Mouse (Mus musculus) neutrophil, adult 5-6 weeks (primary cell): ENCODE data around the gene Fcgr3. TPM values are rescaled to one million over a fixed set of nuclear protein-coding genes. Genes with fewer than 3 reads are reported as not detected.
"Not testable (repeated sequence)": the region's sequence is repeated elsewhere in the genome, so short reads cannot be mapped to it uniquely, and the experiment has no call there.

Source experiments
- ATAC-seq: fragments of 151-379, 151-347 bp; 2 replicates; pipeline ENCODE4 v1.8.0; 2017; ENCODE audit warnings: mild to moderate bottlenecking, moderate TSS enrichment; ENCODE audit not compliant: insufficient number of reproducible peaks, poor library complexity, low FRiP score, severe bottlenecking; ENCODE audit errors: extremely low read depth
- total RNA-seq: library from RNA; stranded (forward); fragments of 200-1000 nt; gene quantifications from 2 replicates; pipeline ENCODE4 v1.2.3, GENCODE M21; 2017

Gene Fcgr3
- total RNA-seq, 1 experiment from 2014 or later: 682 TPM

GRCm38 (mm10) chr1:171089891-171090290, 25.2 kb upstream of the Fcgr3 start:
- no peak for ATAC-seq

DNA sequence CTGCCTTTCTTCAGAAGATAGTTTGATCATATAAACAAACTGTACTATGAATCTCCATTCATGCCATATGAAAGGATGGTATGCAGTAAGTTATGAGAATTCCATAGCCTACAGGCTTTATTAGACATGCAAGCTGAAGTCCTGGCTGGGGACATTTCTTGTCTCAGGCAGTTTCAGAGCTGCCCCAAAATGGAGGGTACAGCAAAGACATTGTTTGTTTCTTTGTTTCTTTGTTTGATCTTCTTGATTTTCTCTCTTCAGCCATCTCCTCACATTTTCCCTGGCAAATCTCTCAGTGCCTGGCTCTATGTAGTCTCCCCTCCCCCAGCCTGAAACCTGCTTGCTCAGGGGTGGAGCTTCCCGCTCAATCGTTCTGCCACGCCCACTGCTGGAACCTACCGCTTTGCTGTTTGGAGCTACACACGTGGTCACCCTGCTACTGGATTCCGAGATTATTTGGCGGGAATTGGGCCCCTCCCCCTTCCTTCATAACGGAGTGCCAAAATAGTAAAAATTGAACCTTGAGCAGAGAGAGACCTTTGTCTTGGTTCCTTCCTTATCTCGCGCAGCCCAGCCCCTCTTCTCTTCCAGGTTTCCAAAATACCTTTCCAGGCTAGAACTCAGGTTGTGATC, 23.6 kb upstream of the Fcgr3 start:
- not testable (repeated sequence) for ATAC-seq

GRCm38 (mm10) chr1:171085718-171086117, 21.0 kb upstream of the Fcgr3 start:
- no peak for ATAC-seq

- ATAC-seq: 0 out of 2 replicates have a peak, but pooled peaks have one; percentile 0
These were observed 16.9 kb upstream of the Fcgr3 start for GRCm38 (mm10) chr1:171081512-171082231.

DNA sequence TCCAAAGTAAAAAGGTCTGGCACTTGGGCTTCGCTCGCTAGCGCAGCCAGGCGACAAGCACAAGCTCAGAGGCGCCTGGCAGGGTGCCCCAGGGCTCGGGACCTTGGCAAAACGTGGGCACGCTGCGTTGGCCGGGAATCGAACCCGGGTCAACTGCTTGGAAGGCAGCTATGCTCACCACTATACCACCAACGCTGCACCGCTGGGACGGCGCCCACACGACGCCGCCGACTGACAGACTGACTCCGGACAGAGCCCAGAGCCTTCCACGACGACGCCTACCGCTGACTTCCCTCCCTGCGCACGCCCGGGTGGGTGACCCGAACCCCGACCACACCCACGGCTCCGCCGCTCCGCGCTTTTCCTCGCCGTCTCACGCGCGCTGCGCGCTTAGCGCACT, 15.1 kb upstream of the Fcgr3 start:
- ATAC-seq: 0 out of 2 replicates have a peak, but pooled peaks have one; percentile 5

- ATAC-seq: peak; percentile 14
These were observed 14.6 kb upstream of the Fcgr3 start for GRCm38 (mm10) chr1:171079345-171079744.

GRCm38 (mm10) chr1:171078419-171078818, 13.7 kb upstream of the Fcgr3 start:
- ATAC-seq: not testable (repeated sequence)

DNA sequence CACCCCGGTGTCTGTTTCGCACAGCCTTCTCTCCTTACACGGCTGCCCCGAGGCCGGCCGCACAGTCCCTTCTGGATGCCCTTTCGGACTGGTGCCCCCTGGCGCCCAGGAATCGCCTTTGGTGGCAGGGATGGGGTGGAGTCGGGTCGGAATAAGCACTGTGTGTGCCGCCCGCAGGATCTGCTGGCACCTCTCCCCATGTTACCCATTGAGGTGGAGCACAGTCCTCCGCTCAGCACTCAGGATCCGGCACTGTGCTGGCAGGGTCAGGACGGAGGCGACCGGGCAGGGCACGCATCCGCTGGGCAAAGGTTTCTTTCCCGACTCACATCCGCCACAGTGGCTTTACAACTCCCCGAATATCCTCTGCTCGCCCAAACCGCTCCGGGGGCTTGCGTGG, 13.2 kb upstream of the Fcgr3 start:
- ATAC-seq: peak; percentile 7; the same call in 1 of the 2 replicates

- not testable (repeated sequence) for ATAC-seq
These were observed 12.5 kb upstream of the Fcgr3 start for GRCm38 (mm10) chr1:171077192-171077591.

GRCm38 (mm10) chr1:171076176-171076575, 11.4 kb upstream of the Fcgr3 start:
- ATAC-seq: not testable (repeated sequence)

DNA sequence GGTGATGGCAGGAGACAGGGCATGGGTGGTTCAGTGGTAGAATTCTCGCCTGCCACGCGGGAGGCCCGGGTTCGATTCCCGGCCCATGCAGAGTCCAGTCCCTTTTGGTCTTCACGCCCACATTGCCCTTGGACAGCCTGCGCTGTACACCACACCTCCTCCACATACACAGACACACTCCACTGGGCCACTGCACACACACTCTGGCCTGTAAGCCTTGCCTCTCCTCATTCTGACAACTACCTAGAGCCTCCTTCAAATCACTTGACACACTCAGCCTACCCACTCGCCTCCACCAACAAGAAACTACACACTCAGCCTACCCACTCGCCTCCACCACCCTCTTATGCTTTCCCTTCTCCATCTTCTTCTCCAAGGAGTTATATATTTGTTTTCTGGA, 9.5 kb upstream of the Fcgr3 start:
- not testable (repeated sequence) for ATAC-seq

- ATAC-seq: not testable (repeated sequence)
These were observed 7.5 kb upstream of the Fcgr3 start for GRCm38 (mm10) chr1:171072217-171072616.

GRCm38 (mm10) chr1:171071726-171072125, 7.0 kb upstream of the Fcgr3 start:
- peak; percentile 20 for ATAC-seq

GRCm38 (mm10) chr1:171070879-171071278, 6.1 kb upstream of the Fcgr3 start:
- ATAC-seq: not testable (repeated sequence)

DNA sequence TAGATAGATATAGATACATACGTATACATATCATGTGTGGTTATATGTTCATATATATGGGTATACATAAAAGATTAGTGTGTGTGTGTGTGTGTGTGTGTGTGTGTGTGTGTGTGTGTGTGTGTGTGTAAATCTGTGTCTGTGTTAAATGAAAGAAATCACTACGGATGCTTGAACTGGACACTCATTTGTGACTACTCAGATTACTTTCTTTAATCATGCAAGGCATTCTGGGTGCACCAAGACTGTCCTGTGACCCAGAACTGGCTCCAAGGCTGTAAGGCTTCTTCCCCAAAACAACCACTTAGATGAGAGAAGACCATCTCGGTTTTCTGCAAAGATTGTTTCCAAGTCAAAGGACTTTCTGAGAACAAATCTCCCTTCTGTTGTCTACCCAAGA, 4.8 kb upstream of the Fcgr3 start:
- ATAC-seq: not testable (repeated sequence)

DNA sequence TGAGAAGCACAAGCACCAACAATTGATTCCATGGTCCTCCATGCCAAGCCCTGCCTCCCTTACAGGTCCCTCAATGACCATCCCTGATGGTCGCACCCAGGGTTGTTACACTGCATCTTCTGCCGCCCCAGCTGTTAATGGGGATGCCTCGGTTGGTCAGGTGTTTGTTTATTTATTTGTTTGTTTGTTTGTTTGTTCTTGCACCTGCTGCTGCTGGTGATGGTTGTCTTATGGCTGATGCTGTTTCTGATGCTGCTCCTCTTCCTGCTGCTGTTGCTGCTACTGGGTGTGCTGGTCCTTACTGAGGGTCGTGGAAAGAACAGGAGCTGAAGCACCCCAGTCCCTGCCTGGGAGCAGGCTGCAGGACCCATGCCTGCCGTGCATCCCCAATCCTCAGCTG, 3.2 kb upstream of the Fcgr3 start:
- ATAC-seq: not testable (repeated sequence)

DNA sequence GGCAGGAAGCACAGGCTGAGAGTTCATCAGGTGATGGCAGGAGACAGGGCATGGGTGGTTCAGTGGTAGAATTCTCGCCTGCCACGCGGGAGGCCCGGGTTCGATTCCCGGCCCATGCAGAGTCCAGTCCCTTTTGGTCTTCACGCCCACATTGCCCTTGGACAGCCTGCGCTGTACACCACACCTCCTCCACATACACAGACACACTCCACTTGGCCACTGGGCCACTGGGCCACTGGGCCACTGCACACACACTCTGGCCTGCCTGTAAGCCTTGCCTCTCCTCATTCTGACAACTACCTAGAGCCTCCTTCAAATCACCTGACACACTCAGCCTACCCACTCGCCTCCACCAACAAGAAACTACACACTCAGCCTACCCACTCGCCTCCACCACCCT, 1.8 kb upstream of the Fcgr3 start:
- not testable (repeated sequence) for ATAC-seq

- not testable (repeated sequence) for ATAC-seq
These were observed 1.0 kb upstream of the Fcgr3 start for GRCm38 (mm10) chr1:171065768-171066167.

DNA sequence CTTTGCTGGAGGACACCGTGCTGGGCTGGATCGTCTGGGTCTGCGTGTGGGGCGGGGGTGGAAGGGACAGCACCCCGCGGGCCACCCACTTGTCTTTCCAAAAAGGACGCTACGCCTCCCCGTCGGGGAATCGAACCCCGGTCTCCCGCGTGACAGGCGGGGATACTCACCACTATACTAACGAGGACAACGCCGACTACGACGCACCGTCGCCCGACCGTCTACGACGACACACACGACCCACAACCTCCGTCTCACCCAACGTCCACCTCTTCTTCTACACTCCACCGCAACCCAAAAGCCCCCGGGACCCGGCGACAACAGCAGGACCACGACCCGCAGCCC, 480 bp upstream of the Fcgr3 start:
- ATAC-seq: not testable (repeated sequence)
